Mouse (Mus musculus) liver, adult 2 months (tissue): ENCODE measurements at regions not wholly inside any gene's neighbourhood (a gene's known extent, or its start where the extent isn't known, plus 50 kb on each side); places are given as distances from the start of the nearest gene placed in this dataset.

Experiments
- CTCF ChIP-seq: fragments of 200-500 bp; IDR thresholded peaks from 2 replicates; pipeline ENCODE4 v1.5.1; 2011; ENCODE audit warnings: low read depth, low read length, control low read depth
- POLR2A ChIP-seq: fragments of 200-500 bp; IDR thresholded peaks from 2 replicates; pipeline ENCODE4 v1.6.1; 2011; ENCODE audit warnings: low read length, control low read depth; ENCODE audit not compliant: insufficient read depth; ENCODE audit errors: extremely low read depth

GRCm38 (mm10) chr4:105299358-105299757 is 142.2 kb downstream of the Plpp3 start:
- TF ChIP-seq CTCF (no peak), POLR2A (no peak)
